Mouse (Mus musculus) embryonic facial prominence, embryonic 14.5 days (tissue): ENCODE measurements at regions not wholly inside any gene's neighbourhood (a gene's known extent, or its start where the extent isn't known, plus 50 kb on each side); places are given as distances from the start of the nearest gene placed in this dataset.
A peak's percentile ranks its signal among the peaks of the same experiment; 100 is the strongest.

Experiments
- ATAC-seq: fragments of 200-750 bp; cut with Nextera tagmentation; 2 replicates; pipeline ENCODE4 v1.8.0; 2017; ENCODE audit warnings: low read depth, moderate number of reproducible peaks, moderate TSS enrichment
- DNase-seq: peaks from one replicate; pipeline ENCODE4 v3.0.0-alpha.2; 2015; ENCODE audit warnings: low spot score
- H3K27ac ChIP-seq: fragments of 300-500 bp; sonication (generic); replicated peaks from 2 replicates; pipeline ENCODE4 v1.5.1; 2014; ENCODE audit warnings: low read depth, mild to moderate bottlenecking, low read length, moderate library complexity
- H3K27me3 ChIP-seq: fragments of 300-500 bp; sonication (generic); replicated peaks from 2 replicates; pipeline ENCODE4 v1.6.1; 2014; ENCODE audit warnings: low read length; ENCODE audit not compliant: control insufficient read depth, insufficient read depth
- H3K36me3 ChIP-seq: fragments of 300-500 bp; sonication (generic); 2 replicates; pipeline ENCODE4 v1.6.1; 2014; ENCODE audit warnings: low read length, mixed read lengths; ENCODE audit not compliant: control insufficient read depth, insufficient read depth
- H3K4me1 ChIP-seq: fragments of 300-500 bp; sonication (generic); 2 replicates; pipeline ENCODE4 v1.6.1; 2014; ENCODE audit warnings: antibody characterized with exemption, low read length; ENCODE audit not compliant: control insufficient read depth, insufficient read depth
- H3K4me2 ChIP-seq: fragments of 300-500 bp; sonication (generic); 2 replicates; pipeline ENCODE4 v1.6.1; 2014; ENCODE audit warnings: low read depth, mild to moderate bottlenecking, low read length, moderate library complexity, mixed read lengths
- H3K4me3 ChIP-seq: fragments of 300-500 bp; sonication (generic); 2 replicates; pipeline ENCODE4 v1.5.1; 2014; ENCODE audit warnings: low read depth, mild to moderate bottlenecking, low read length
- H3K9ac ChIP-seq: fragments of 300-500 bp; sonication (generic); 2 replicates; pipeline ENCODE4 v1.6.1; 2014; ENCODE audit warnings: low read depth, mild to moderate bottlenecking, low read length, moderate library complexity, mixed read lengths
- H3K9me3 ChIP-seq: fragments of 300-500 bp; sonication (generic); 2 replicates; pipeline ENCODE4 v1.6.1; 2016; ENCODE audit warnings: low read length; ENCODE audit not compliant: control insufficient read depth
- WGBS: fragments of 180-500 bp; shearing (Covaris S2); extraction: QIAGEN DNeasy Blood & Tissue Kit; methylation state at CpG from one replicate; pipeline ENCODE4 v1.1.7; 2014; 5-methylcytosine and 5-hydroxymethylcytosine counted together

- no peak overlapping the region for H3K4me3 ChIP-seq
- DNase-seq (no peak), ATAC-seq (no peak)
- H3K36me3 ChIP-seq: no peaks in the 10 kb centered on the region
- no peak overlapping the region for H3K9ac ChIP-seq
- no peak overlapping the region for H3K27ac ChIP-seq
- 58% methylated on average over 4 of the region's 4 CpGs for WGBS
- no peaks in the 10 kb centered on the region for H3K27me3 ChIP-seq
- H3K9me3 ChIP-seq: no peaks in the 10 kb centered on the region
- no peaks in the 10 kb centered on the region for H3K4me1 ChIP-seq
- no peak overlapping the region for H3K4me2 ChIP-seq
Measured at GRCm38 (mm10) chr4:31395538-31395937, 568.4 kb upstream of the Map3k7 start.

DNA sequence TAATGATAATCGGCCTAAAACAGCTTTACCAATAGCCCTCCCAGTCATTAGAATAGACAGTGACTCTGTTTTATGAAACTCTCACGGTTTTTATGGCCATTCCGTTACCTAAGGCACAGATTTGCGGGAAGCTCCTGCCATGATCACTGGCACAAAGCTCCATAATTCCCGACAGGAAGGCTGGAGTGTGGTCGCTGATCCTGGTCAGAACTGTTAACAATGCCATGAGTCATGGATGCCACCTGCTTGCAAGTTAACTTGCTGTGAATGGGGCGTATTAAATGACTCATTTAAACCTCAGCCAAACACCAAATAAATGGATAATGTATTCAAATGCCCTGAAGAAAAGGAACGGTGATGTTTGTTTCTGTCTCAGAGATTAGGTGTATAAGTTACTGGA, 559.9 kb upstream of the Map3k7 start:
- no peak for ATAC-seq
- no peak overlapping the region for H3K4me2 ChIP-seq

GRCm38 (mm10) chr4:31404840-31405714, 558.8 kb upstream of the Map3k7 start:
- H3K36me3 ChIP-seq: no peaks in the 10 kb centered on the region
- DNase-seq: peak; percentile 87
- peak; percentile 87 for ATAC-seq
- H3K27ac ChIP-seq: peak overlapping the region; percentile 10
- 24% methylated on average over 16 of the region's 16 CpGs for WGBS
- H3K4me2 ChIP-seq: peak overlapping the region; percentile 39
- H3K9ac ChIP-seq: no peak overlapping the region
- no peaks in the 10 kb centered on the region for H3K9me3 ChIP-seq
- 0 out of 2 replicates have a peak, but pooled peaks cover 7% of the 10 kb centered on the region for H3K4me1 ChIP-seq
- no peaks in the 10 kb centered on the region for H3K27me3 ChIP-seq
- no peak overlapping the region for H3K4me3 ChIP-seq

More for the DNA sequence above, 559.9 kb upstream of the Map3k7 start:
- H3K27me3 ChIP-seq: no peaks in the 10 kb centered on the region
- no peaks in the 10 kb centered on the region for H3K9me3 ChIP-seq
- WGBS: 67% methylated on average over 8 of the region's 8 CpGs
- peak; percentile 40 for DNase-seq
- 0 out of 2 replicates have a peak, but pooled peaks cover 7% of the 10 kb centered on the region for H3K4me1 ChIP-seq
- no peak overlapping the region for H3K9ac ChIP-seq
- H3K36me3 ChIP-seq: no peaks in the 10 kb centered on the region
- H3K4me3 ChIP-seq: no peak overlapping the region
- H3K27ac ChIP-seq: no peak overlapping the region

GRCm38 (mm10) chr4:31410157-31410556, 553.7 kb upstream of the Map3k7 start:
- 60% methylated on average over 3 of the region's 3 CpGs for WGBS

DNA sequence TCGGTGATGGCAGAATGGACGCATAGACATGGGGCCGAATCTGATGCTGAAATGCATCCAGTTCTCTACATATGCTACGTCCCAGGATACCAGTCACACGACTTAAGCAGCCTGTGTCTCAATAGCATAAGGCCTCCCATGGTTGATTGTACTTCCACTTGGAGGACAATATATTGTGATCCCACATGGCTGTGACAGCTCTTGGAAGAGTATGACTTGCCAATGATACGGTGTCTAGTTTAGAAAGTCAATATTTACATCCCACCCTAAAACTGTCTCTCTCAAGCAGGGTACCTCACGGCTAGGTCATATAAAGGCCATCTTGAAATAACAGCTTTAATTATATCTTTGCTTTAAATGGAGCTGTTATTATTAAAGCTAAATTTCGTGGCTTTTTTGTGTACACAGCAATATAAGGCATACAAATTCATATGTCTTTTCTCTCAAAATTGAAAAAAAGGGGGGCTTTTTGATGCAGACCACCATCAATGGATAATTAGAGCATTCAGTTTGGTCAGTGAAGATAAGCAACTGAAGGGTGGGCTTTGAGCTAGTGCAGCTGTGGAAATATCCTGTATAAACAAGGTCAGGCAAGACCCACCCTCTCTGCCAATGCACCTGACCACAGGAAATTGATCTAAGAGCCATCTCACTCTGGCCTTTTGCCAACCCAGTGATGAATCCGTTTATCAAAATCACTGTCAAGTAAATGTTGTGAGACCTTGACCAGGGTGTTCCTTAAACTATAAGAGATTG, 551.9 kb upstream of the Map3k7 start:
- Histone ChIP-seq H3K9me3 (no peaks in the 10 kb centered on the region), H3K4me1 (0 out of 2 replicates have a peak, but pooled peaks cover under 1% of the 10 kb centered on the region), H3K4me3 (no peak overlapping the region), H3K27ac (no peak overlapping the region), H3K27me3 (no peaks in the 10 kb centered on the region), H3K9ac (no peak overlapping the region), H3K4me2 (no peak overlapping the region), H3K36me3 (no peaks in the 10 kb centered on the region)
- ATAC-seq: no peak
- DNase-seq: no peak
- WGBS: 83% methylated on average over 9 of the region's 9 CpGs

More at GRCm38 (mm10) chr4:31410157-31410556, 553.7 kb upstream of the Map3k7 start:
- no peaks in the 10 kb centered on the region for H3K27me3 ChIP-seq
- H3K4me3 ChIP-seq: no peak overlapping the region
- H3K9me3 ChIP-seq: no peaks in the 10 kb centered on the region
- H3K36me3 ChIP-seq: no peaks in the 10 kb centered on the region
- H3K4me2 ChIP-seq: no peak overlapping the region
- no peak for DNase-seq
- no peak overlapping the region for H3K9ac ChIP-seq
- ATAC-seq: no peak
- no peak overlapping the region for H3K27ac ChIP-seq
- H3K4me1 ChIP-seq: 0 out of 2 replicates have a peak, but pooled peaks cover 2% of the 10 kb centered on the region

GRCm38 (mm10) chr4:31417161-31417560, 546.7 kb upstream of the Map3k7 start:
- Histone ChIP-seq H3K27ac (no peak overlapping the region), H3K4me3 (no peak overlapping the region), H3K9ac (no peak overlapping the region), H3K27me3 (no peaks in the 10 kb centered on the region), H3K36me3 (no peaks in the 10 kb centered on the region), H3K9me3 (peaks cover 4% of the 10 kb centered on the region; the same call in 1 of the 2 replicates), H3K4me1 (0 out of 2 replicates have a peak, but pooled peaks cover 6% of the 10 kb centered on the region), H3K4me2 (no peak overlapping the region)
- ATAC-seq (no peak), DNase-seq (no peak)
- WGBS: 63% methylated on average over 4 of the region's 4 CpGs

GRCm38 (mm10) chr4:31419240-31419639, 544.7 kb upstream of the Map3k7 start:
- Histone ChIP-seq H3K4me3 (no peak overlapping the region), H3K9ac (no peak overlapping the region), H3K36me3 (no peaks in the 10 kb centered on the region), H3K27ac (no peak overlapping the region), H3K9me3 (peaks cover 4% of the 10 kb centered on the region; the same call in 1 of the 2 replicates), H3K4me2 (no peak overlapping the region), H3K27me3 (no peaks in the 10 kb centered on the region), H3K4me1 (0 out of 2 replicates have a peak, but pooled peaks cover 6% of the 10 kb centered on the region)
- DNase-seq (peak; percentile 88), ATAC-seq (peak; percentile 65; the same call in 1 of the 2 replicates)
- 5% methylated on average over 6 of the region's 6 CpGs for WGBS

- Histone ChIP-seq H3K9ac (no peak overlapping the region), H3K4me1 (0 out of 2 replicates have a peak, but pooled peaks cover 6% of the 10 kb centered on the region), H3K27me3 (no peaks in the 10 kb centered on the region), H3K4me2 (no peak overlapping the region), H3K27ac (no peak overlapping the region), H3K9me3 (peaks cover 4% of the 10 kb centered on the region; the same call in 1 of the 2 replicates), H3K36me3 (no peaks in the 10 kb centered on the region), H3K4me3 (no peak overlapping the region)
- WGBS: 82% methylated on average over 9 of the region's 9 CpGs
- no peak for ATAC-seq
- no peak for DNase-seq
Measured at GRCm38 (mm10) chr4:31420167-31420566, 543.7 kb upstream of the Map3k7 start.
